Mouse (Mus musculus): ENCODE results near the gene Pter.

The Pter gene

GRCm38 (mm10) chr2:12923804-12924591, at the start of gene Pter:
Pter (plus strand) TSS chr2:12924041.
- no peak for DNase-seq (ENCODE audit: low read depth, low spot score)

- DNase-seq (ENCODE audit: low read depth, low spot score): no peak
Observed at GRCm38 (mm10) chr2:12874232-12874631, 49.6 kb upstream of the Pter start.

- no peak for DNase-seq (ENCODE audit: low read depth, low spot score)
Observed at GRCm38 (mm10) chr2:12879492-12879891, 44.3 kb upstream of the Pter start.

GRCm38 (mm10) chr2:12881009-12881408, 42.8 kb upstream of the Pter start:
- DNase-seq (ENCODE audit: low read depth, low spot score): no peak

- peak; percentile 22 for DNase-seq (ENCODE audit: low read depth, low spot score)
Observed at GRCm38 (mm10) chr2:12883276-12883914, 40.4 kb upstream of the Pter start.

- no peak for DNase-seq (ENCODE audit: low read depth, low spot score)
Observed at GRCm38 (mm10) chr2:12887015-12887414, 36.8 kb upstream of the Pter start.

GRCm38 (mm10) chr2:12905786-12906185, 18.1 kb upstream of the Pter start:
- no peak for DNase-seq (ENCODE audit: low read depth, low spot score)

GRCm38 (mm10) chr2:12925643-12926042, 1.8 kb downstream of the Pter start:
- DNase-seq (ENCODE audit: low read depth, low spot score): no peak

- DNase-seq (ENCODE audit: low read depth, low spot score): no peak
Observed at GRCm38 (mm10) chr2:12930338-12930737, 6.5 kb downstream of the Pter start.

GRCm38 (mm10) chr2:12933905-12934304, 10.1 kb downstream of the Pter start:
- no peak for DNase-seq (ENCODE audit: low read depth, low spot score)

- no peak for DNase-seq (ENCODE audit: low read depth, low spot score)
Observed at GRCm38 (mm10) chr2:12935286-12935685, 11.4 kb downstream of the Pter start.

GRCm38 (mm10) chr2:12937461-12938217, 13.8 kb downstream of the Pter start:
- DNase-seq (ENCODE audit: low read depth, low spot score): no peak

- DNase-seq (ENCODE audit: low read depth, low spot score): no peak
Observed at GRCm38 (mm10) chr2:12938641-12939040, 14.8 kb downstream of the Pter start.

- DNase-seq (ENCODE audit: low read depth, low spot score): no peak
Observed at GRCm38 (mm10) chr2:12956703-12957424, 33.0 kb downstream of the Pter start.

GRCm38 (mm10) chr2:12970049-12970724, 46.3 kb downstream of the Pter start:
- no peak for DNase-seq (ENCODE audit: low read depth, low spot score)

- no peak for DNase-seq (ENCODE audit: low read depth, low spot score)
Observed at GRCm38 (mm10) chr2:12973752-12974151, 49.9 kb downstream of the Pter start.

- no peak for DNase-seq (ENCODE audit: low read depth, low spot score)
Observed at GRCm38 (mm10) chr2:12977367-12977766, 53.5 kb downstream of the Pter start.

GRCm38 (mm10) chr2:12978771-12979170, 54.9 kb downstream of the Pter start:
- no peak for DNase-seq (ENCODE audit: low read depth, low spot score)

GRCm38 (mm10) chr2:12984901-12985732, 61.3 kb downstream of the Pter start:
- no peak for DNase-seq (ENCODE audit: low read depth, low spot score)

GRCm38 (mm10) chr2:13000026-13000425, 76.2 kb downstream of the Pter start:
- no peak for DNase-seq (ENCODE audit: low read depth, low spot score)
